Mouse (Mus musculus): ENCODE data around the gene Mgp. TPM values are rescaled to one million over a fixed set of nuclear protein-coding genes. Genes with fewer than 3 reads are reported as not detected.

Mgp gene
- polyA plus RNA-seq, 1 experiment, result not detected

DNA sequence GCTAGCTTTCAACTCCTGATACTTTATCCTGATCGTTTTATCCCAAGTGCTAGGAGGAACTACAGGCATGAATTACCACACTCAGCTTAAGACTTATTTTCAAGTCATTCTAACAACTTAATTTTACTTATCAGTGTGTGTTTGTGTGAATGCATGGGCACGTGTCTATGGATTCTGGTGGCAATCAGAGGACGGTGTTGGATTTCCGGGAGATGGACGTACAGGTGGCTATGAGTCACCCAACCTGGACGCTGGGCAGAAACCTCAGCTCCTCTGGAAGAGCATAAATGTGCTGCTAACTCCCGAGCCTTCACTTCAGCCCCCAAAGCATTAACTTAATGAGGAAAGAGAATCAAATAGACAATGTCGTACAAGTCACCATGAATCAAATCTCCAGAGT, 50.6 kb downstream of the Mgp start:
- peaks cover 20% of the 10 kb centered on the region for H3K4me1 ChIP-seq
- peaks cover 57% of the 10 kb centered on the region for H3K36me3 ChIP-seq (replicated peaks; ENCODE audit: low read length)

More for the DNA sequence above, 50.6 kb downstream of the Mgp start:
- TF ChIP-seq FLI1 (IDR thresholded peaks at IDR 0.05; ENCODE audit: low read length) (no peak), GATA1 (IDR thresholded peaks at IDR 0.05; ENCODE audit: borderline replicate concordance, low read length) (no peak)
- H3K9me3 ChIP-seq, result no peaks in the 10 kb centered on the region
- H3K4me3 ChIP-seq (replicated peaks), result no peak overlapping the region
- no peaks in the 10 kb centered on the region for H3K27me3 ChIP-seq (replicated peaks)

Other genes with a start within 250 kb of the Mgp start
- 1.1 and 9.9 TPM in 2 replicates for gene Plbd1, start 213.9 kb downstream of the Mgp start, polyA plus RNA-seq (2012; ENCODE audit: insufficient read depth, low replicate concordance)
- not detected in 2 replicates for gene Gucy2c, start 94.1 kb downstream of the Mgp start, polyA plus RNA-seq (2012; ENCODE audit: insufficient read depth, low replicate concordance)
- gene Hist4h4, start 71.4 kb downstream of the Mgp start, polyA plus RNA-seq (2012; ENCODE audit: insufficient read depth, low replicate concordance), result 3.5 and 6.7 TPM in 2 replicates
- gene H2afj, start 67.6 kb downstream of the Mgp start, polyA plus RNA-seq (2012; ENCODE audit: insufficient read depth, low replicate concordance), result 439 and 1,079 TPM in 2 replicates
- gene BC049715, start 48.2 kb downstream of the Mgp start, polyA plus RNA-seq (2012; ENCODE audit: insufficient read depth, low replicate concordance), result 1.5 and 5.6 TPM in 2 replicates
- 145 and 321 TPM in 2 replicates for gene Wbp11, start 47.6 kb downstream of the Mgp start, polyA plus RNA-seq (2012; ENCODE audit: insufficient read depth, low replicate concordance)
- not detected in 2 replicates for gene Smco3, start 40.4 kb downstream of the Mgp start, polyA plus RNA-seq (2012; ENCODE audit: insufficient read depth, low replicate concordance)
- gene Art4, start 18.1 kb downstream of the Mgp start, polyA plus RNA-seq (2012; ENCODE audit: insufficient read depth, low replicate concordance), result 0.32 TPM in 1 of 2 replicates, not detected in the other
- gene Erp27, start 46.4 kb upstream of the Mgp start, polyA plus RNA-seq (2012; ENCODE audit: insufficient read depth, low replicate concordance), result not detected in 2 replicates
- gene Pde6h, start 48.0 kb upstream of the Mgp start, polyA plus RNA-seq (2012; ENCODE audit: insufficient read depth, low replicate concordance), result 0.06 TPM in 1 of 2 replicates, not detected in the other
- 310 and 435 TPM in 2 replicates for gene Arhgdib, start 66.1 kb upstream of the Mgp start, polyA plus RNA-seq (2012; ENCODE audit: insufficient read depth, low replicate concordance)